Mouse (Mus musculus): ENCODE results near the gene Olfr820. TPM values are rescaled to one million over a fixed set of nuclear protein-coding genes. Genes with fewer than 3 reads are reported as not detected.
"Not testable (repeated sequence)": the region's sequence is repeated elsewhere in the genome, so short reads cannot be mapped to it uniquely, and the experiment has no call there.

The Olfr820 gene
- polyA plus RNA-seq (2015; fragmentation: Nextera tagmentation; extraction: Ambion mirVana), result not detected in 2 replicates

- no peaks in the 10 kb centered on the region for H3K9me3 ChIP-seq (ENCODE audit: control insufficient read depth, low read length)
- H3K36me3 ChIP-seq (ENCODE audit: control insufficient read depth, insufficient read depth, low read length), result no peaks in the 10 kb centered on the region
- ATAC-seq (ENCODE audit: low FRiP score, low TSS enrichment) (no peak), DNase-seq (ENCODE audit: low spot score) (no peak)
- H3K4me3 ChIP-seq (ENCODE audit: low read depth, low read length), result no peak within 1 kb of the TSS
- H3K27ac ChIP-seq (replicated peaks), result no peak within 1 kb of the TSS
- no peak within 1 kb of the TSS for H3K4me2 ChIP-seq (replicated peaks; ENCODE audit: low read depth)
- H3K27me3 ChIP-seq (ENCODE audit: control insufficient read depth, insufficient read depth, low read length), result no peaks in the 10 kb centered on the region
- no peak for TF ChIP-seq CTCF (IDR thresholded peaks at IDR 0.05; ENCODE audit: low read depth)
- no peak for TF ChIP-seq EP300 (optimal IDR thresholded peaks at IDR 0.05)
- no peaks in the 10 kb centered on the region for H3K4me1 ChIP-seq (replicated peaks; ENCODE audit: control insufficient read depth, insufficient read depth)
- H3K9ac ChIP-seq (ENCODE audit: low read length), result no peak within 1 kb of the TSS
These were observed at the start of gene Olfr820 for GRCm38 (mm10) chr10:130012321-130012720. TSS of gene Olfr820 (plus strand) at chr10:130012621.

GRCm38 (mm10) chr10:129966232-129966631 lies 46.2 kb upstream of the Olfr820 start:
- H3K4me1 ChIP-seq (replicated peaks; ENCODE audit: control insufficient read depth, insufficient read depth); H3K9ac ChIP-seq (ENCODE audit: low read length); DNase-seq (ENCODE audit: low spot score); H3K4me3 ChIP-seq (ENCODE audit: low read depth, low read length); H3K9me3 ChIP-seq (ENCODE audit: control insufficient read depth, low read length); H3K4me2 ChIP-seq (replicated peaks; ENCODE audit: low read depth); H3K27ac ChIP-seq (replicated peaks); H3K36me3 ChIP-seq (ENCODE audit: control insufficient read depth, insufficient read depth, low read length); ATAC-seq (ENCODE audit: low FRiP score, low TSS enrichment); H3K27me3 ChIP-seq (ENCODE audit: control insufficient read depth, insufficient read depth, low read length): not testable (repeated sequence)
- 92% methylated on average over 2 of the region's 3 CpGs for WGBS

- H3K27ac ChIP-seq (replicated peaks); H3K4me2 ChIP-seq (replicated peaks; ENCODE audit: low read depth); ATAC-seq (ENCODE audit: low FRiP score, low TSS enrichment); H3K36me3 ChIP-seq (ENCODE audit: control insufficient read depth, insufficient read depth, low read length); H3K4me3 ChIP-seq (ENCODE audit: low read depth, low read length); H3K27me3 ChIP-seq (ENCODE audit: control insufficient read depth, insufficient read depth, low read length); H3K9me3 ChIP-seq (ENCODE audit: control insufficient read depth, low read length); DNase-seq (ENCODE audit: low spot score); H3K9ac ChIP-seq (ENCODE audit: low read length); H3K4me1 ChIP-seq (replicated peaks; ENCODE audit: control insufficient read depth, insufficient read depth): not testable (repeated sequence)
- 70% methylated on average over 2 of the region's 2 CpGs for WGBS
These were observed 45.3 kb upstream of the Olfr820 start, which contains the start of gene Olfr819 for GRCm38 (mm10) chr10:129967166-129967565. TSS of gene Olfr819 (minus strand) at chr10:129967266.

GRCm38 (mm10) chr10:129972994-129973393 lies 39.4 kb upstream of the Olfr820 start:
- H3K27me3 ChIP-seq (ENCODE audit: control insufficient read depth, insufficient read depth, low read length); H3K4me1 ChIP-seq (replicated peaks; ENCODE audit: control insufficient read depth, insufficient read depth); H3K9ac ChIP-seq (ENCODE audit: low read length); H3K36me3 ChIP-seq (ENCODE audit: control insufficient read depth, insufficient read depth, low read length); ATAC-seq (ENCODE audit: low FRiP score, low TSS enrichment); DNase-seq (ENCODE audit: low spot score); H3K9me3 ChIP-seq (ENCODE audit: control insufficient read depth, low read length); H3K4me2 ChIP-seq (replicated peaks; ENCODE audit: low read depth); H3K27ac ChIP-seq (replicated peaks); H3K4me3 ChIP-seq (ENCODE audit: low read depth, low read length): not testable (repeated sequence)
- WGBS, result no CpG with 5 or more reads among the region's 3 CpGs

- ATAC-seq (ENCODE audit: low FRiP score, low TSS enrichment); H3K9ac ChIP-seq (ENCODE audit: low read length); H3K27ac ChIP-seq (replicated peaks); H3K9me3 ChIP-seq (ENCODE audit: control insufficient read depth, low read length); H3K36me3 ChIP-seq (ENCODE audit: control insufficient read depth, insufficient read depth, low read length); DNase-seq (ENCODE audit: low spot score); H3K4me1 ChIP-seq (replicated peaks; ENCODE audit: control insufficient read depth, insufficient read depth); H3K27me3 ChIP-seq (ENCODE audit: control insufficient read depth, insufficient read depth, low read length); H3K4me3 ChIP-seq (ENCODE audit: low read depth, low read length); H3K4me2 ChIP-seq (replicated peaks; ENCODE audit: low read depth): not testable (repeated sequence)
- WGBS, result no CpG with 5 or more reads among the region's 2 CpGs
These were observed 36.4 kb upstream of the Olfr820 start, which contains the start of gene Olfr247 for GRCm38 (mm10) chr10:129976040-129976439. TSS of gene Olfr247 (minus strand) at chr10:129976140.

GRCm38 (mm10) chr10:129981867-129982266 lies 30.6 kb upstream of the Olfr820 start:
- WGBS, result no CpG with 5 or more reads among the region's 3 CpGs
- ATAC-seq (ENCODE audit: low FRiP score, low TSS enrichment); H3K4me3 ChIP-seq (ENCODE audit: low read depth, low read length); H3K4me1 ChIP-seq (replicated peaks; ENCODE audit: control insufficient read depth, insufficient read depth); H3K27ac ChIP-seq (replicated peaks); H3K4me2 ChIP-seq (replicated peaks; ENCODE audit: low read depth); H3K27me3 ChIP-seq (ENCODE audit: control insufficient read depth, insufficient read depth, low read length); H3K9me3 ChIP-seq (ENCODE audit: control insufficient read depth, low read length); DNase-seq (ENCODE audit: low spot score); H3K36me3 ChIP-seq (ENCODE audit: control insufficient read depth, insufficient read depth, low read length); H3K9ac ChIP-seq (ENCODE audit: low read length): not testable (repeated sequence)

GRCm38 (mm10) chr10:129984962-129985361 lies 27.5 kb upstream of the Olfr820 start, which contains the start of gene Gm10310:
TSS of gene Gm10310 (minus strand) at chr10:129985062.
- not testable (repeated sequence) for DNase-seq (ENCODE audit: low spot score); H3K36me3 ChIP-seq (ENCODE audit: control insufficient read depth, insufficient read depth, low read length); H3K27ac ChIP-seq (replicated peaks); H3K9ac ChIP-seq (ENCODE audit: low read length); H3K9me3 ChIP-seq (ENCODE audit: control insufficient read depth, low read length); ATAC-seq (ENCODE audit: low FRiP score, low TSS enrichment); H3K4me1 ChIP-seq (replicated peaks; ENCODE audit: control insufficient read depth, insufficient read depth); H3K27me3 ChIP-seq (ENCODE audit: control insufficient read depth, insufficient read depth, low read length); H3K4me3 ChIP-seq (ENCODE audit: low read depth, low read length); H3K4me2 ChIP-seq (replicated peaks; ENCODE audit: low read depth)
- WGBS, result no CpG with 5 or more reads among the region's 1 CpGs

GRCm38 (mm10) chr10:130004104-130004503 lies 8.3 kb upstream of the Olfr820 start:
- not testable (repeated sequence) for H3K4me1 ChIP-seq (replicated peaks; ENCODE audit: control insufficient read depth, insufficient read depth); H3K4me2 ChIP-seq (replicated peaks; ENCODE audit: low read depth); H3K9me3 ChIP-seq (ENCODE audit: control insufficient read depth, low read length); DNase-seq (ENCODE audit: low spot score); H3K27me3 ChIP-seq (ENCODE audit: control insufficient read depth, insufficient read depth, low read length); H3K36me3 ChIP-seq (ENCODE audit: control insufficient read depth, insufficient read depth, low read length); H3K27ac ChIP-seq (replicated peaks); H3K4me3 ChIP-seq (ENCODE audit: low read depth, low read length); H3K9ac ChIP-seq (ENCODE audit: low read length); ATAC-seq (ENCODE audit: low FRiP score, low TSS enrichment)
- WGBS, result 86% methylated on average over 4 of the region's 4 CpGs

- not testable (repeated sequence) for ATAC-seq (ENCODE audit: low FRiP score, low TSS enrichment); H3K9me3 ChIP-seq (ENCODE audit: control insufficient read depth, low read length); DNase-seq (ENCODE audit: low spot score); H3K4me1 ChIP-seq (replicated peaks; ENCODE audit: control insufficient read depth, insufficient read depth); H3K27me3 ChIP-seq (ENCODE audit: control insufficient read depth, insufficient read depth, low read length); H3K27ac ChIP-seq (replicated peaks); H3K36me3 ChIP-seq (ENCODE audit: control insufficient read depth, insufficient read depth, low read length); H3K9ac ChIP-seq (ENCODE audit: low read length); H3K4me3 ChIP-seq (ENCODE audit: low read depth, low read length); H3K4me2 ChIP-seq (replicated peaks; ENCODE audit: low read depth)
- WGBS, result 84% methylated on average over 4 of the region's 4 CpGs
These were observed 7.1 kb upstream of the Olfr820 start for GRCm38 (mm10) chr10:130005366-130005765.
